Mouse (Mus musculus) Muller cell, postnatal 12 days (primary cell): ENCODE measurements around the gene Dvl2.

ENCODE experiments used
- DNase-seq: peaks from one replicate; pipeline ENCODE4 v3.0.0-alpha.2; 2015; ENCODE audit errors: inconsistent ontology term

Dvl2 gene

GRCm38 (mm10) chr11:70028401-70029129, 28.2 kb downstream of the Dvl2 start:
- DNase-seq: no peak

- DNase-seq: peak; percentile 97
These were observed 28.9 kb downstream of the Dvl2 start for GRCm38 (mm10) chr11:70029130-70029801.

GRCm38 (mm10) chr11:70029829-70030550, 29.6 kb downstream of the Dvl2 start:
- DNase-seq: no peak

- no peak for DNase-seq
These were observed 30.4 kb downstream of the Dvl2 start for GRCm38 (mm10) chr11:70030651-70031320.

- DNase-seq: no peak
These were observed 30.9 kb downstream of the Dvl2 start for GRCm38 (mm10) chr11:70031321-70031670.

- no peak for DNase-seq
These were observed 37.8 kb downstream of the Dvl2 start for GRCm38 (mm10) chr11:70038174-70038573.

GRCm38 (mm10) chr11:70039631-70040030, 39.2 kb downstream of the Dvl2 start:
- DNase-seq: no peak

GRCm38 (mm10) chr11:70040184-70040583, 39.8 kb downstream of the Dvl2 start:
- no peak for DNase-seq

GRCm38 (mm10) chr11:70042309-70043085, 42.1 kb downstream of the Dvl2 start:
- DNase-seq: no peak

- DNase-seq: no peak
These were observed 43.3 kb downstream of the Dvl2 start for GRCm38 (mm10) chr11:70043665-70044064.

- DNase-seq: no peak
These were observed 45.0 kb downstream of the Dvl2 start for GRCm38 (mm10) chr11:70045435-70045834.

GRCm38 (mm10) chr11:70049366-70049765, 49.0 kb downstream of the Dvl2 start:
- DNase-seq: no peak

- DNase-seq: no peak
These were observed 49.4 kb downstream of the Dvl2 start for GRCm38 (mm10) chr11:70049816-70050215.

GRCm38 (mm10) chr11:70053156-70053555, 52.8 kb downstream of the Dvl2 start:
- DNase-seq: no peak

- DNase-seq: no peak
These were observed 53.6 kb downstream of the Dvl2 start, which contains the start of gene Asgr1 for GRCm38 (mm10) chr11:70053898-70054570. Gene Asgr1, plus strand, starts transcription at chr11:70054085.

- DNase-seq: peak; percentile 58
These were observed 55.3 kb downstream of the Dvl2 start for GRCm38 (mm10) chr11:70055618-70056214.

GRCm38 (mm10) chr11:70057805-70058204, 57.4 kb downstream of the Dvl2 start:
- DNase-seq: no peak

GRCm38 (mm10) chr11:70059930-70060329, 59.5 kb downstream of the Dvl2 start:
- DNase-seq: no peak
